Mouse (Mus musculus) intestine, embryonic 16.5 days (tissue): ENCODE measurements at regions not wholly inside any gene's neighbourhood (a gene's known extent, or its start where the extent isn't known, plus 50 kb on each side); places are given as distances from the start of the nearest gene placed in this dataset.

Source experiments
- ATAC-seq: fragments of 200-750 bp; cut with Nextera tagmentation; 2 replicates; pipeline ENCODE4 v1.8.0; 2017; ENCODE audit warnings: moderate TSS enrichment, moderate library complexity
- H3K27ac ChIP-seq: fragments of 300-500 bp; sonication (generic); 2 replicates; pipeline ENCODE4 v1.5.1; 2014; ENCODE audit warnings: mild to moderate bottlenecking, low read length
- H3K27me3 ChIP-seq: fragments of 300-500 bp; sonication (generic); replicated peaks from 2 replicates; pipeline ENCODE4 v1.6.1; 2014; ENCODE audit warnings: low read length, control low read depth, mixed read lengths; ENCODE audit not compliant: control insufficient read depth, insufficient read depth
- H3K36me3 ChIP-seq: fragments of 300-500 bp; sonication (generic); 2 replicates; pipeline ENCODE4 v1.6.1; 2014; ENCODE audit warnings: low read length, control low read depth; ENCODE audit not compliant: control insufficient read depth, insufficient read depth
- H3K4me1 ChIP-seq: fragments of 300-500 bp; sonication (generic); 2 replicates; pipeline ENCODE4 v1.6.1; 2014; ENCODE audit warnings: low read length, control low read depth, mixed read lengths; ENCODE audit not compliant: control insufficient read depth, insufficient read depth
- H3K4me2 ChIP-seq: fragments of 300-500 bp; sonication (generic); 2 replicates; pipeline ENCODE4 v1.6.1; 2014; ENCODE audit warnings: low read depth, low read length, control low read depth
- H3K4me3 ChIP-seq: fragments of 300-500 bp; sonication (generic); 2 replicates; pipeline ENCODE4 v1.5.1; 2014; ENCODE audit warnings: mild to moderate bottlenecking, low read length
- H3K9ac ChIP-seq: fragments of 300-500 bp; sonication (generic); 2 replicates; pipeline ENCODE4 v1.6.1; 2014; ENCODE audit warnings: low read depth, low read length
- H3K9me3 ChIP-seq: fragments of 300-500 bp; sonication (generic); 2 replicates; pipeline ENCODE4 v1.6.1; 2016; ENCODE audit warnings: low read length, control low read depth; ENCODE audit not compliant: control insufficient read depth
- WGBS: fragments of 180-500 bp; shearing (Covaris S2); extraction: QIAGEN DNeasy Blood & Tissue Kit; methylation state at CpG from one replicate; pipeline ENCODE4 v1.1.7; 2014; 5-methylcytosine and 5-hydroxymethylcytosine counted together

- peak overlapping the region; percentile 42; the same call in 1 of the 2 replicates for H3K27ac ChIP-seq
- H3K9me3 ChIP-seq = no peaks in the 10 kb centered on the region
- peaks cover 11% of the 10 kb centered on the region for H3K4me1 ChIP-seq
- WGBS = 77% methylated on average over 9 of the region's 9 CpGs
- no peaks in the 10 kb centered on the region for H3K27me3 ChIP-seq
- H3K36me3 ChIP-seq = no peaks in the 10 kb centered on the region
- H3K4me2 ChIP-seq = no peak overlapping the region
- ATAC-seq = 0 out of 2 replicates have a peak, but pooled peaks have one; percentile 5
- no peak overlapping the region for H3K4me3 ChIP-seq
- H3K9ac ChIP-seq = no peak overlapping the region
These were observed 68.6 kb downstream of the Tomm20 start for GRCm38 (mm10) chr8:126877039-126877365.

- H3K27me3 ChIP-seq = no peaks in the 10 kb centered on the region
- 41% methylated on average over 9 of the region's 9 CpGs for WGBS
- H3K4me2 ChIP-seq = no peak overlapping the region
- no peak overlapping the region for H3K4me3 ChIP-seq
- H3K36me3 ChIP-seq = no peaks in the 10 kb centered on the region
- ATAC-seq = peak; percentile 73
- H3K4me1 ChIP-seq = peaks cover 11% of the 10 kb centered on the region
- H3K9ac ChIP-seq = peak overlapping the region; percentile 31; the same call in 1 of the 2 replicates
- no peaks in the 10 kb centered on the region for H3K9me3 ChIP-seq
- peak overlapping the region; percentile 67 for H3K27ac ChIP-seq
These were observed 69.2 kb downstream of the Tomm20 start for GRCm38 (mm10) chr8:126876300-126877038.

GRCm38 (mm10) chr8:126875491-126876155, 70.0 kb downstream of the Tomm20 start:
- Histone ChIP-seq H3K9ac (no peak overlapping the region), H3K9me3 (no peaks in the 10 kb centered on the region), H3K4me2 (no peak overlapping the region), H3K27ac (peak overlapping the region; percentile 67), H3K27me3 (no peaks in the 10 kb centered on the region), H3K4me3 (no peak overlapping the region), H3K36me3 (no peaks in the 10 kb centered on the region), H3K4me1 (peaks cover 11% of the 10 kb centered on the region)
- no peak for ATAC-seq
- 83% methylated on average over 7 of the region's 7 CpGs for WGBS

DNA sequence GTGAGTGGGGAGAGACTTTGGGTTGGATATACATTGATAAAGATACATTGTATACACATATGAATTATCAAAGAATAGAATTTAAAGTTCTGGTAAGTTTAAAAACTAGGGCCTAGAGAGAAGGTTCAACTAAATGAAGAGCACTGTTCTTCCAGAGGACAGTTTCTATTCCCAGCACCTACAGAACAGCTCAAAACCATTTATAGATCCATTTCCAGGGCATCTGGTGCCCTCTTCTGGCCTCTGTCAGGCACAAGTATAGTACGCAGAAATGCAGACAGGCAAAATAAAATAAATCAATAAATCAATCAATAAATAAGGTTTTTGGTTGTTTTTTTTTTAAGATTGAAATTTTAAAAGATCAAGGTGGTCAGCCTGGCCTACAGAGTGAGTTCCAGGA, 70.8 kb downstream of the Tomm20 start:
- no peak for ATAC-seq
- H3K4me1 ChIP-seq = peaks cover 11% of the 10 kb centered on the region
- WGBS = 98% methylated on average over 1 of the region's 1 CpGs
- no peak overlapping the region for H3K4me3 ChIP-seq
- H3K36me3 ChIP-seq = no peaks in the 10 kb centered on the region
- no peak overlapping the region for H3K4me2 ChIP-seq
- H3K27me3 ChIP-seq = no peaks in the 10 kb centered on the region
- H3K9ac ChIP-seq = no peak overlapping the region
- no peak overlapping the region for H3K27ac ChIP-seq
- no peaks in the 10 kb centered on the region for H3K9me3 ChIP-seq

DNA sequence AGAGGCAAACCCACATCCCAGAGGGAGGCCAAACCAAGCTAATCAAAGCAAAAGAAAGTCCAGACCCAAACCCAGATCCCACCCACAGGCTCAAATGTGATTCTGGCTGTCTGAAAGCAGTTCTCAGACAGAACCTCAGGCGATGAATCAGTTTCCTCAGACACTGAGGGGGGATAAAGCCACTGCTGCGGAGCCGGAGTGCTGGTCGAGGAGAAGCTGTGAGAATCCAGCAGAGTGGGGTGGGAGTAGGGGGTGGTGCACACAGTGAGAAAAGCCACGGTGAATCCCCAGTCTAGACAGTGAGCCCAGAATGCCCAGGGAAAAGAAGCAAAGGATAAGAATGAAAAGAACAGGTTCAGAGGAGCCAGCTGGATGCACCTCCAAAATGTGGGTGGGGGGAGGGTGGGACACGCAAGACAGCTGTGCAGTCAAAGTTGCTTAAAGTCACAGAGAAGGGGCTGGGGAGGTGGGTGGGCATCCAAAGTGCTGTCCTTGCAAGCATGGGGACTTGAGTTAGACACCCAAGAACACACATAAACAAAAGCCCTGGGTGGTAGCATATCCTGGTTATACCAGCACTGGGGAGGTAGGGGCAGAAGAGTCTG, 71.4 kb downstream of the Tomm20 start:
- no peak overlapping the region for H3K9ac ChIP-seq
- H3K4me3 ChIP-seq = no peak overlapping the region
- 65% methylated on average over 6 of the region's 6 CpGs for WGBS
- H3K4me2 ChIP-seq = no peak overlapping the region
- H3K4me1 ChIP-seq = peaks cover 11% of the 10 kb centered on the region
- no peaks in the 10 kb centered on the region for H3K36me3 ChIP-seq
- no peaks in the 10 kb centered on the region for H3K9me3 ChIP-seq
- no peaks in the 10 kb centered on the region for H3K27me3 ChIP-seq
- ATAC-seq = no peak
- no peak overlapping the region for H3K27ac ChIP-seq

DNA sequence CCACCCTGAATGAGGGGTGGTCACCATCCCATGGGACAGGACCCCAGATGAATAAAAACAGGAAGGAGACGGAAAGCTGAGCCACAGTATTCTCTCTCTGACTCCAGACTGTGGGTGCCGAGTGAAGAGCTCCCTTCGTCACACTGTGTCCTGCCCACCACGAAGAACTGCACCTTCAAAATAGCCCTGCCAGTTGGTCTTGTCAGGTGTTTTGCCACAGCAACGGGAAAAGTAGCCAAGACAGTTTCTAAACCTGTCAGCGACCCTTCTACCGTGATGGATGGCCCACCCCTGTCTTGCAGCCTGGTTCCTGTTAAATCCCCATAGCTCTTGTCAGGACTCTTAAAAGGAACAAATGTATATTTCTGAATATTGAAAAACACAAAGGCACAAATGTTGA, 72.3 kb downstream of the Tomm20 start:
- H3K4me1 ChIP-seq = peaks cover 11% of the 10 kb centered on the region
- H3K4me3 ChIP-seq = no peak overlapping the region
- no peak overlapping the region for H3K9ac ChIP-seq
- H3K36me3 ChIP-seq = no peaks in the 10 kb centered on the region
- no peak for ATAC-seq
- no peak overlapping the region for H3K27ac ChIP-seq
- WGBS = 65% methylated on average over 7 of the region's 7 CpGs
- no peak overlapping the region for H3K4me2 ChIP-seq
- no peaks in the 10 kb centered on the region for H3K9me3 ChIP-seq
- H3K27me3 ChIP-seq = no peaks in the 10 kb centered on the region

DNA sequence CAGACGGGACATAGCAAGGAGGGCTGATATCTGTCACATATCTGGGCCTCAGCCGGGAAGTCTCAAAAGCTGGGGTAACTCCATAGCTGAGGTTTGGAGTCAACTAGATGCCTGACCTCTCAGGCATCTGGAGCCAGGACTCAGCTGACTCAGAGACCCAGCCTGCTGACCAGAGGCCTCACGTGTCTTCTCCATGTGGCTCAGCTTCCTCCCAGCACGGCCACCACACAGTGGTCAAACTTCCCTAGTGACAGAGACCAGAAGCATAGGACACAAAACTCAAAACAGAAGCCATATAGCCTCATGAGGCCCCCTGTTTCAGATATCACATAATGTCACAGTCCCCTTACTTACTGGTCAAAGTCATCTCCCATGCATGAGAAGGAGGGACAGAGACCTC, 73.1 kb downstream of the Tomm20 start:
- no peak for ATAC-seq
- Histone ChIP-seq H3K27me3 (no peaks in the 10 kb centered on the region), H3K4me3 (no peak overlapping the region), H3K36me3 (no peaks in the 10 kb centered on the region), H3K4me1 (peaks cover 11% of the 10 kb centered on the region), H3K4me2 (no peak overlapping the region), H3K27ac (no peak overlapping the region), H3K9ac (no peak overlapping the region), H3K9me3 (no peaks in the 10 kb centered on the region)
- WGBS = 91% methylated on average over 4 of the region's 4 CpGs

- no peak overlapping the region for H3K4me3 ChIP-seq
- H3K36me3 ChIP-seq = no peaks in the 10 kb centered on the region
These were observed 73.5 kb downstream of the Tomm20 start for GRCm38 (mm10) chr8:126872133-126872532.

DNA sequence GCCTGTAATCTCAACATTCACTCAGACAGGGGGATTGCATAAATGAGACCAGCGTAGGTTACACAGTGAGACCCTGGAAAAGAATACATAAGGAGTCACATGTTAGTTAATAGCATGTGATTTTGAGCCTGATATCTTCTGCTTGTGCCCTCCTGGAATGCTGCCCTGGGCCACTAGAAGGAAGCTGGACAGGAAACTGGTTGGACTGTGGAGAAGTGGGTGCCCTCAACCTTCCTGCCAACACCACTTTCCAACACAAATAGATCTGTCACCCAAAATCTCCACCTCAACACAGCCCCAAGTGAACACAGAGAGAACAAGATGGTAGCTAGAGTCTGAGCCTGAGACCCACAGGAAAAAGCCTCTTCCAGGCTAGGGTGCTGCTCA, 76.2 kb downstream of the Tomm20 start:
- H3K4me2 ChIP-seq = no peak overlapping the region
- H3K9ac ChIP-seq = no peak overlapping the region
- H3K9me3 ChIP-seq = no peaks in the 10 kb centered on the region
- H3K27me3 ChIP-seq = no peaks in the 10 kb centered on the region
- no peaks in the 10 kb centered on the region for H3K4me1 ChIP-seq
- WGBS = 78% methylated on average over 1 of the region's 1 CpGs
- no peak for ATAC-seq
- H3K4me3 ChIP-seq = no peak overlapping the region
- no peak overlapping the region for H3K27ac ChIP-seq
- H3K36me3 ChIP-seq = no peaks in the 10 kb centered on the region

More at GRCm38 (mm10) chr8:126872133-126872532, 73.5 kb downstream of the Tomm20 start:
- Histone ChIP-seq H3K9me3 (no peaks in the 10 kb centered on the region), H3K9ac (no peak overlapping the region), H3K27ac (no peak overlapping the region), H3K4me1 (peaks cover 11% of the 10 kb centered on the region), H3K4me2 (no peak overlapping the region), H3K27me3 (no peaks in the 10 kb centered on the region)
- whole genome bisulfite sequencing = 76% methylated on average over 8 of the region's 8 CpGs
- ATAC-seq = no peak
